Mouse (Mus musculus) hindlimb bud, embryonic 11.5 days (tissue): Measurements from ENCODE around the gene Cwf19l1.
A peak's percentile ranks its signal among the peaks of the same experiment; 100 is the strongest.

Experiments used
- DNase-seq: peaks from one replicate; pipeline ENCODE4 v3.0.0-alpha.2; 2012; ENCODE audit warnings: low read depth, low spot score; ENCODE audit errors: extremely low spot score

The Cwf19l1 gene

DNA sequence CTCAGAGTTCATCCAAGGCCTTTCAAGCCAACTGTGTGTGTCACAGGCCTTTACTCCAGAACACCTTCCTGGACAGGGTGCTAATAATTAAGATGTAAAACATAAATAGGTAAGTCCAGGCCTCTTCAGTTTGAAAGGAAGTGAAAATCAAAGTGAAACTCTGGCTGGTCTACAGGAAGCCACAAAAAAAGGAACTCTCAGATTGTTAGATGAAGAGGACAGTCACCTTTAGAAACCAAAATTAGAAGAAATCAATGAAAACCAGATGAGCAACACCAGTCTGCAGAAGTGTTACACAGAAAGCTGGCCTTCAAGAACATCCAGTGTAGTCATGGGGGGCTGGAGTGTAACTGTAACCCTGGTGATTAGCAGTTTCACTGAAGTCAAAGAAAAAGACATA lies 17.9 kb downstream of the Cwf19l1 start:
- DNase-seq: no peak

DNA sequence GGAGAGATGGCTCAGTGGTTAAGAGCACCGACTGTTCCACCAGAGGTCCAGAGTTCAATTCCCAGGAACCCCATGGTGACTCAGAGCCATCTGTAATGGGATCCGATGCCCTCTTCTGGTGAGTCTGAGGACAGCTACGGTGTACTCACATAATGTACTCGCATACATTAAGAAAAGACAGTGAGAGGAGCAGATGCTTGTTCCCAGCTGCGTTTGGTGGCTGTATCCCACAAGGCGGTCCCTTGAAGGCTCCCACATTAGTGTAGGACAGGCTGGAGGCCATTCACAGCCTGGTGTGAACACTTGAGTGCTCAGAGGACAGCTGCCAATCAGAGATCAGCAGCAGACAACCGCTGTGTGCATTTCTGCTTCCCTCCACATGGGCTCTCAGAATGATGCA lies 24.0 kb downstream of the Cwf19l1 start:
- no peak for DNase-seq

DNA sequence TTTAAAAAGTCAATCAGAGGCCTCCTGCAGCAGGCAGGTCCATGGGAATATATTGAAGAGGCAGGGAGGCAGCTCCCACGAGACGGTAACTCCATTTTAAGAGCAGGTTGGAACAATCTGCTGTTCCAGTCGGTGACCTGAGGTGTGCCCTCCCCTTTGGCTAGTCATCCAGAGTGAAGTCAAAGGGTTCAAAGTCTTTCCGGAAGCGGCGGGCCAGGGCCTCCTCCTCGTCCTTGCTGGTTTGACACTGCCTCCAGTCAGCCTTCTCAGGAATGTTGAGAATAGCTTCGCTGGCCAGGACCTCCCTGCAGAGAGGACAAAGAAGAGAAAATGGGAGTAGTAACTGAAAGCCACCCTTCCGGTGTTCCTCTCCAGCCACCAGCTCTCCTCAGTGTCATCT lies 25.3 kb downstream of the Cwf19l1 start:
- no peak for DNase-seq

DNA sequence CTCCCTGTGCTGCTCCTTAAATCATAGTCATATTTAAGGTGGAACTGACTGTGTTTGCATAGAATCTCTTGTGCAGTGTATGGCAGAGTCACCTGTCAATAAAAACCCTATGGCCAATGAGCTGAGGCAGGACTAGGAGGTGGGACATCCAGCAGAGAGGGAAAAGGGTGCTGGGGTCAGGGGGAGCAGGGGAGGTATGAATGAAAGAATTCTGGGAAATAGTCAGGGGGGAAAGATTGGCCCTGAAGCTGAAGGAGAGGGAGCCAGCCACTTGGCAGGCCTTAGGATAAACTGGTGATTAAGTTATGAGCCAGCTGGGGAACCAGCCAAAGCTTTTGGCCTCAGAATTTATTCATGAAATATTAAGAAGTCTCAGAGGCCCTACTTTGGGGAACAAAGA lies 26.7 kb downstream of the Cwf19l1 start:
- no peak for DNase-seq

DNA sequence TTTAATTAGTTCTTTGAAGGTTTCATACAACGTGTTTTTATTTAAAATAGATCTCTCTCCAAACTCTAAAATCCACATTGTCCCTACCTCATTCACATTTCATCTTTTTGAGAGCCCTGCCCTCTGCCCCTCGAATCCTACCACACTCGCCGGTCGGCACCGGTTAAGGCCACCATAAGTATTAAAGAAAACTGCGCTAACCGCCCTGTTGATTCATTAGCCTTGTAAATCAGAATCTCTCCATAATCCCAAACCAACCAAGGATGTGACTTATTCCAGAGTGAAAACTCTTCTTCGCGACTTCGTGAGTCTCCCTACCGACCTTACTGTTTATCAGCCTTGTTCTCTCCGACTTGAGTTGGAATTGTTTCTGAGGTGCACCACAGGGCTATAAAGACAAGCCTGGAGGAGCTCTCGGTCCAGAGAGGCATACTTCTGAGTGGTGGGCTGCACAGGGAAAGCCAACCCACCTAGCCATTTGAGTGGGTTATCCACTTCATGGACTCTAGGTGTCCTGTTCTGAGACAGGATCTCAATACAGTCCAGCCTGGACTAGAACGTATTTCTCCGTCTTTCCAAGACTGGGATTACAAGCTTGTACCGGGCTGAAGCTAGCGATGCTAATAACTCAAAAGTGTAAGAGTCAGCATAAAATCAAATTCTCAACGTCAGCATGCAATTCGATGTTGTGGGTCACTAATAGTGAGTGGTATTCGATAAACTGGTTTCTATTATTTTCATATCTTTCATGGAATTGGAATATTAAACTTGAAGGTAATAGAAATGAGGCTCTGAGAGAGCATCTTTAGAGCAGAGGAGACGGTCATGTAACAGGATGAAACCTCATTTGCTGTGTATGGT lies 27.8 kb downstream of the Cwf19l1 start:
- no peak for DNase-seq

DNA sequence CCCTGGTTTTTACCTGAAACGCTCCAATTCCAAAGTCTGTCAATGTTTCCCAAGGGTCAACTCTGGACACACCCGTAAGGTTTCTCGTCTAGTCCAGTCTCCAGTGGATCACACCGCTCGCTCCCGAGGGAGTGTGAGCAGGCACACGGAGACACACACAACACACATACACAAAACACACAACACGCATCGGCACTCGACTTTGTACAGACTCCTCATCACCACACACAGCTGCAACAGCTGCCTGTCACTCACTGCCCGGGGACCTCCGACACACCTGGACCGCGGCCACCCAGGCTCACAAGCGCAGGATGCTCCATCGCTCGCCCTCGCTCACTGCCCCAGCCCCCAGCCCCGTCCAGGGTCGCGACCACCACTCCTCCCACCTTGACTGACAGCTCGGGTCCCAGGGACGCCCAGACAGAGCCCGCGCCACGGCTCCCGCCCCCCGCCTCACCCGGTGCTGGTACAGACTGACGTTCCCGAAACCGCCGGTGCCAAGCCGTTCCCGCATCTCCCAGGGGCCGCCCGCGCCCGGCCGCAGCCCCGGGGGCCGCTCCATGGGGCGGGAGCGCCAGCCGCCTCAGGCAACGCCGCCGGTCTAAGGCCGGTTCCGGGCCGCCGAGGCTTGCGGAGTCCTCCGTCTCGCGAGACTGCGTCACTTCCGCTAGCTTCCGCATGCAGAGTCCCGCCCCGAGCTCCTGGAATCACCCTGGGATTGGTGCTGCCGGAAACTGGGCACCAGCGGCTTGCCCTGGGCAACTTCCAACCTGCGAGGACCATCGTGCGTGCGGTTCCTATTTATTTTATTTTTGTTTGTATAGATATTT lies 28.6 kb downstream of the Cwf19l1 start, which contains the start of gene Chuk:
Gene Chuk (minus strand): TSS at position 650 of the 830 bp plus-strand sequence.
- peak; percentile 79 for DNase-seq

DNA sequence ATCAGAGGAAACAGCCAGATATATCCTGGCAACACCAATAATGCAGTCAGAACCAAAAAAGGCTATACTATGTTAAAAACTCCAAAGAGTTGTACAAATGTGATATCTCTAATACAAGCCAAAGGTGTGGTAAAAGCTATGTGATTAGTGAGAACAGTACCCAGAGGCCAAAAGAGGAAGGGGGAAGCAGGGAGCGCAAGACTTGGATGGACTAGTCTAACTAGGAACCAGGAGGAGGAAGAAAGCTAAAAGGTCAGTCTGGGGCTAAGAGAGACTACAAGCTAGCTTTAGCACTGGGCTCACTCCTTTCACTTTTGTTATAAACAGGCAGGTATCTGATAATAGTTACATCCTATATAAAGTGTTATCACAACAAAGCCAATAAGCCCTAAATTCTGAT lies 31.3 kb downstream of the Cwf19l1 start:
- DNase-seq: no peak

DNA sequence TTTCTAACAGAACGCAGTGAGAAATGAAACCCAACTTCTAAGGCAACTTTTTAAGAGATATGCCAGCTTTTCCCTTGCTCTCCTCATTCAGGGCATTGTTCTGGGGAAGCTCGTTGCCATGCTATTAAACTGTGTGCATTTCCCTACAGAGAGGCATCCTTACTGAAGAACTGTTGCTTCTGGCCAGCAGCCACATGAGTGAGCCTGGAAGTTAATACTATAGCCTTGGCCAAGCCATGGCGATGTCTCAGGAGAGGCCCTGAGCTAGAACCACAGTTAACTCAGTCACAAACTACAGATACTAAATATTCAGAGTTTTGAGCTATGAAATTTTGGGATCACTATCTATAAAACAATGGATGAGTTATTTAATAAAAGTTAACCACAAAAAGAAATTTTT lies 32.7 kb downstream of the Cwf19l1 start:
- DNase-seq: no peak

DNA sequence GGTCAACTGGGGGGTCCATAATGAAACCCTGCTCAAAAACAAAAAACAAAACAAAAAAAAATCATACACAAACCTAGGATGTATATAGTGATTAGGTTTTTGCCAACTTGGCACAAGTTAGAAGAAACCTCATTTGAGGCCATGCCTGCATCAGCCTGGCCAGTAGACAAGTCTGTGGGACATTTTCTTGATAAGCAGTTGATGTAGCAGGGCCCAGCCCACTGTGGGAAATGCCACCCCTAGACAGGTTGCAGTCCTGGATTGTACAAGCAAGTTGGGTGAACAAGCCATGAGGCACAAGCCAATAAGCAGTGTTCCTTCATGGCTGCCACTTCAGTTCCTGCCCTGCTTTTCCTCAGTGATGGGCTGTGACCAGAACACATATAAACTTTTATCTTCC lies 34.8 kb downstream of the Cwf19l1 start:
- DNase-seq: no peak

DNA sequence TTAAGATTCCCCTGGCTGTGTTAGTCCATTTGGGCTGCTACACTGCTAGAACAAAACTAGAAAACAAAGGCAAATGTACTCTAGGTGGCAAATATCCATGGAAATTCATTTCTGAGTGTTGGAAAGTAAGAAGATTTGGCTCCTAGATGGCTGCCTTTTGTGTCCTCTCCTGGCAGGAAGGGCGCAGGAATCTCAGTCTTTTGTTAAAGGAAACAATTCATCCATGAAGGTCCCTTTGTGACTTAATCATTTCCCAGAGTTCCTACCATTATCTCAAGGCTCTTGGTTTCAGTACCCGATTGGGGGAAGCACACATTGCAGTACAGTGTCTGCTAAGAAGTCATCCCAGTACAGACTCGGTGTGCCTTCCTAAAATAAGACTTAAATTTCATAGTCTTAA lies 49.4 kb downstream of the Cwf19l1 start:
- DNase-seq: no peak

DNA sequence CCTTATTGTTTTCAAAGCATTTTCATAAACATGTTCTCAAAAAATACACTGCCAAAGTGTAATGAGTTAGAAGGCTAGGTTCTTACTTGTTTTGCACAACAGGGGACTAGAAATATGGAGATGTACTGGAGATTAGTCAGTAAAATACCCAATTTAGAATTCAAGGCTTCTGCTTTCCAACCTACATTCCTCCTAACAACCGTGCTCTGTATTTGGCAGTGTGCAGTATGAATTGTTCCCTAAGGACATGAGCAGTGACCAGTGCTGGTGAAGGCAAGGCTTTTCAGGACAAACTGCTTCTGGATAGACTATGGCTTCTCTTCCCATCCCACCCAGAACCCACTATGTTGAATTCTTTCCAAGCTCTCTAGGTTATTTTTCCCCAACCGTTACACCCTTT lies 54.8 kb downstream of the Cwf19l1 start:
- DNase-seq: no peak

DNA sequence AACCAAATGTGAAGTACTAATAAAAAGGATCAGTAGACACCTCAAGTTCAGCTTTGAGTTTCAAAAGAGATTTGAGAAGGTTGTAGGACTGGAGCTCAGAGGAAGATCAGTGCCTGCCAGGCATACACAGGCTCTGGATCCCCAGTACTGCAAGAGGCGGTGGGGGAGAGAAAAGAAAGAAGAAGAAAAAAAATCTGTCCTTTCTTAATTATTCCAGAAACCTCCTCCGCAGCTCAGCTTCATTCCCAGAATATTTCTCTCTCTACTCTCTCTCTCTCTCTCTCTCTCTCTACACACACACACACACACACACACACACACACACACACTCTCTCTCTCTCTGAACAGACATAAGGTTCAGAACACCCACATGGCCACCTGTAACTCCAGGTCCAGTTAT lies 55.7 kb downstream of the Cwf19l1 start:
- no peak for DNase-seq

DNA sequence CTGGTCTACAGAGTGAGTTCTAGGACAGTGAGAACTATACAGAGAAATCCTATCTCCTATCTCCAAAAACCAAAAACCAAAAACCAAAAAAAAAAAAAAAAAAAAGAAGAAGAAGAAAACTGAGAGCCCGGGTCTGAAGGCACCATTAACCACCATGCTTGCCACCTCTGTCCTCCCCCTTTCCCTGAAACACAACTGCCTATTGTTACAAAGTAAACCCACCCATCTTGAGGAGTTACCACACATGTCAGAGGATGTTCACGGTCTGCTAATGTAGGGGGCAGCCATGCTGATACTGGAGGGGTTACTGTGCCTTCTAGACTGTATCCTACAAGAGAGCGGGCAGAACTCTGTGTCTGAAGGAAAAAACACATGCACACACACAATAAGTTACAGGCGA lies 58.7 kb downstream of the Cwf19l1 start:
- no peak for DNase-seq

DNA sequence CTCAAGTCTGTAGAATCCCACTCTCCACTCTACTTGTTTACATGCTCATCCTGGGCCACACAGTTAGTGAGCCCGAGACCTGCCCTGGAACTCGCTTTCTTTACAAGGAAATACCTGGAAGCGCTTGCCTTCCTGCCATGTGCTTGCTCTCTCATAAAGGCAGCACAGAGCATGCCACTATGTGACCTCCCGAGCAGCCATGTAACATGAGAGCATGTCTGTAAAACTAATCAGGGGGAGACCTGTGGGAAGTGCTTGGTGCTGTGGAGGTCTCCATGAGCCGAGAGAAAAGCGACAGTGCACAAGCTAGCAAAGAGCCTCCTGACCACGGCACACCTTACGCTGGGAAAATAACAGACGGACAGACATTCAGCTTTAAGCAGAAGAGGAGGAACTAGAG lies 59.2 kb downstream of the Cwf19l1 start:
- no peak for DNase-seq

DNA sequence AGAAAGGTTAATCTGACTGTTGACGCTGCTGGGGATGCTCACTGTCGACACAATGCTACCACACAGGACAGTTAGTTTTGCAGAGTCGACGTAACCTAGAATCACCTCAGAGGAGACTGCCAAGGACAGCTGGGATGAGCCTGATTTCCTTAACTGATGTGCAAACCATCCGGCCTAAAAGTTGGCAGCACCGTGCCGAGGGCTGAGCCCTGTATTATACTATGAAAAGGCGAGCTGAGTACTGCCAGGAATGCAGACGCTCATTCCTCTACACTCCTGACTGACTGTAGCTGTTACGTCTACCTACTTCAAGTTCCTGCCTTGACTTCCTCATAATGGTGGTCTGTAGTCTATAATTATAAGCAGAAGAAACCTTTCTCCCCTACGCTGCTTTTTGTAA lies 60.7 kb downstream of the Cwf19l1 start:
- no peak for DNase-seq

DNA sequence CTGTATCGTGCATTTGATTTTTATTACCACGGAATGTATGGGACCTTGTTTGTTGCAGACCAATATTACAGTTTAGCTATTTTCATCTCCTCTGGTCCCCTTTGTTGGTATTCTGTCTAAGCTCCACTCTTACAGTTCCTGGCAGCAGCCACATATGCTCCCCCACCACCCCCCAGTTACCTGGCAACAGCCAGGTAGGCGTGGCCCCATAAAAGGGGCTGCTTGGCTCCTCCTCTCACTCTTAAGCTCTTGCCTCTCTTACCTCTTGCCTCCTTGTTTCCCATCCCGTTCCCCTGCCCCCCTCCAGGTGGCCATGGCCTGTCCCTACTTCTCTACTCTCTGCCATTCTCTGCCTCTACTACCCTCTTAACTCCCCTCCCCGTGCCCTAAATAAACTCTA lies 64.5 kb downstream of the Cwf19l1 start:
- no peak for DNase-seq

DNA sequence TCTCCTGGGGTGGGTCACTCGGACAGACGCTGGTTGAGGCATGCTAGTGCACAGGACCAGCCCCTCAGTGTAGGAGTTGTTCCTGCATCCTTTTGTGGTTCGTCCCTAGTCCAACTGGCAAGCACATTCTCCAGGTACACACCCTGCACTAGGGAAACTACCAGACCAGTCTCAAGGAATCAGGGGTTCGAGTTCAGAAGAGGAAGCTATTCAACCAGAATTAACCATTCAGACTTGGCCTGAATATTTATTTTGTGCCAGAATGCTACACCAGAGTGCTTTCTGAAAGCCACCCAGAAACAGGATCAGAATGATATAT lies 65.8 kb downstream of the Cwf19l1 start:
- DNase-seq: peak; percentile 18

DNA sequence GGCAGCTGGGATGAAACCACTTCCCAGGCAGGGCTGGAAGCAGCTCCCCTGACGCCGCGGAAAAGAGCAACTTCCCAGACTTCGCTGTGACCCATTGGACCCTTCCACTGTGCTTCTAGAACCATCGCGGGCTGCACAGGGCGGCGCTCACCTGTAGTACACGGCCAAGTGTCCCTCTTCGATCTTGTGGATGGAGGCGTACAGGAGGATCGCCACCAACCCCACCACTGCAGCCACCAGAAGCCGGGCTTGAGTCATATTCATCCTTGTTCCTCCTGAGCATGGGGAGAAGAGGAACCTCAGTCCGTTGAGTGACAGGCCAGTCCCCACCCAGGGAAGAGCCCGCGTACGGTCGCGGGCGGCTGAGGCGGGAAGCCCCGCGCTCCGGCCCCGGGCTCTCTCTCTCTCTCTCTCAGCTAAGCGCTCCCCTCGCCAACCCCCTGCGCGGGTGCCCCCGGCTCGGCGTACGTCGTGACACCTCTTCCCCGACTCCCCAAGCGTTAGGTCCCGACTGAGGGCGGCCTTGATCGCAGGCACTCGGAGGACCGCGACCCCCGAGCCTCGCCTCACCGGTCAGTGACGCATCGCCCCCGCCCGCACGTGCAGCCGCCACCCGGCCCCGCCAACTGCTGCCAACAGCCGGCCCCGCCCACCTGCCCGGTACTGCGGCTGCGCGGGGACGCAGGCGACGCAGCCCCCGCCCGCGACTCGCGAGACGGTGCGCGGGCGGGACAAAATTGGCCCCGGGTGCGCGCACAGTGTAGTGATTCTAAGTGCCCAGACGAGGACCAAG lies 66.4 kb downstream of the Cwf19l1 start, which contains the start of gene Erlin1:
Gene Erlin1 (minus strand): TSS at position 665 of the 793 bp plus-strand sequence.
- no peak for DNase-seq

DNA sequence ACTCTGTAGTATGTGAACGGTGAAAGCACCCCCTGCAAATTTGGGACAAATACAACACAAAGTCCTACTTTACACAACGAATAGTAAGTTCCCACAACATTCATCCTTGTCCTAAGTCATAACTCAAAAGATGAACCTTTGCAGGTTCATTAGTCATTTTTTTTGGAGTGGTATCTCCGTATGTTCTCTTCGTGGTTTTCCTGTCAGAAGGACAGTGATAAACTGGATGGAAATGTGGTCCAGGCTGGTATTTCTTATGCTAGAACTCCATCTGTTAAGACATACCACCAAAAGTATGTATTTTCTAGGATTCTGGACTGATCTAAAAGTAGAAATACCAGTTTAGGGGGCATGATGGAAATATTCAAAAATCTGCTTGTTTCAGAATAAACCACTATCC lies 67.4 kb downstream of the Cwf19l1 start:
- DNase-seq: no peak

DNA sequence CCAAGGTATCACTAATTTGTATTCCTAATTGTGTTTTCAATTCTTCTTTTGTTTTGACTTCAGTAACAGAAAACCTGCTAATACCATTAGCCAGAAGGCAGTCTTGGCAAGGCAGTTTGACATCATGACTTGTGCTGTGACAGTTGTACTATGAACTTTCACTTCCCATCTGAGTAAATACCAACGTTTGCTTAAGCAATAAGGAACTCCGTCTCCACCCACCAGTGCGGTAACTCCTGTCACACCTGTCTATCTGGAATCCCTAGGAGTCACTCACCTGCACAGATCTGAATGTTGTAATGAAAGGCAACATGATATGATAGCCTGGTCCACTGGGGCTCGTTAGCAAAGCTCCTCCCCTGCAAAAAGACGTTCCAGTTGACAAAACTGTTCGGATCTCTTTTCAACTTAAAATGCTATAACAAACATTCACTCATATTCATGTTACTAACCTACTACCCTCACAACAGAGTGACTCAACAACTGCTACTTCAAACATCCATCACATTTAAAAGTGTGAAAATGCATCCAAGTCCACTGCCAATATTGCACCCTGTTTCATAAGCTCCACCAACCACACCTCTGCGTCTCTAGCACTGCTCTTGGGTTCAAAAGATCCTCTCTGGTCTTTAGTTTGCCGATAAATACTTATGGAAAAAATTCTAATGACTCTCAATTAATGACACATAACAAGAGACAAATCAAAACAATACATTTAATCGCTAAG lies 68.2 kb downstream of the Cwf19l1 start:
- no peak for DNase-seq

DNA sequence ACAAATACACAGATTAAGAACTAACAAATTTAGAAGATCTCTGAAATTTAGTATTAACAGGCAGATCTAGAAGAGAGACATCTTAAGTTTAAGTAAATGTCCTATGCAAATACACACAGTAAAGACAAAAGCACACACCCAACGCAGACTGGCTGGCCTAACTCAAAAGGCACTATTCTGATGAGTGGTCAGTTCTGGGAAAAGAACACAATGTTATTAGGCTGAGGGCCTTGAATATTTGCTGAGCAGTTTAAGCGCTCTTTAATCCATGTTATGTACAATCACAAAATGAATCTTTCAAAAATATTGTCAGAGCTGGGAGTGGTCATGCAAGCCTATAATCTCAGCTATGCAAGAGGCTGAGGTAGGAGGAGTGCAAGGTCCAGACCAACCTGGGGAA lies 70.9 kb downstream of the Cwf19l1 start:
- no peak for DNase-seq
